Mouse (Mus musculus) hindbrain, embryonic 15.5 days (tissue): ENCODE measurements at regions not wholly inside any gene's neighbourhood (a gene's known extent, or its start where the extent isn't known, plus 50 kb on each side); places are given as distances from the start of the nearest gene placed in this dataset.

Experiments
- ATAC-seq: fragments of 200-750 bp; cut with Nextera tagmentation; 2 replicates; pipeline ENCODE4 v1.8.0; 2017; ENCODE audit warnings: low read depth, moderate number of reproducible peaks, moderate TSS enrichment; ENCODE audit not compliant: low FRiP score
- H3K27ac ChIP-seq: fragments of 300-500 bp; sonication (generic); replicated peaks from 2 replicates; pipeline ENCODE4 v1.5.1; 2015; ENCODE audit warnings: mild to moderate bottlenecking, inconsistent platforms
- H3K27me3 ChIP-seq: fragments of 300-500 bp; sonication (generic); 2 replicates; pipeline ENCODE4 v1.6.1; 2015; ENCODE audit warnings: control low read depth, inconsistent platforms
- H3K36me3 ChIP-seq: fragments of 300-500 bp; sonication (generic); 2 replicates; pipeline ENCODE4 v1.6.1; 2015; ENCODE audit warnings: control low read depth, inconsistent platforms
- H3K4me1 ChIP-seq: fragments of 300-500 bp; sonication (generic); replicated peaks from 2 replicates; pipeline ENCODE4 v1.6.1; 2015; ENCODE audit warnings: control low read depth, inconsistent platforms
- H3K4me2 ChIP-seq: fragments of 300-500 bp; sonication (generic); 2 replicates; pipeline ENCODE4 v1.6.1; 2015; ENCODE audit warnings: moderate library complexity, mild to moderate bottlenecking, inconsistent platforms
- H3K4me3 ChIP-seq: fragments of 300-500 bp; sonication (generic); 2 replicates; pipeline ENCODE4 v1.5.1; 2015; ENCODE audit warnings: mild to moderate bottlenecking, inconsistent platforms
- H3K9ac ChIP-seq: fragments of 300-500 bp; sonication (generic); 2 replicates; pipeline ENCODE4 v1.6.1; 2015; ENCODE audit warnings: inconsistent platforms
- H3K9me3 ChIP-seq: fragments of 300-500 bp; sonication (generic); 2 replicates; pipeline ENCODE4 v1.6.1; 2016; ENCODE audit warnings: control low read depth, inconsistent platforms
- WGBS: fragments of 180-500 bp; shearing (Covaris S2); methylation state at CpG from one replicate; pipeline ENCODE4 v1.1.7; 2015; 5-methylcytosine and 5-hydroxymethylcytosine counted together

GRCm38 (mm10) chr4:150712856-150713255 lies 60.9 kb upstream of the Slc45a1 start:
- no peak overlapping the region for H3K4me3 ChIP-seq
- H3K9me3 ChIP-seq = no peaks in the 10 kb centered on the region
- no peak overlapping the region for H3K4me2 ChIP-seq
- H3K27me3 ChIP-seq = no peaks in the 10 kb centered on the region
- H3K27ac ChIP-seq = no peak overlapping the region; the same call in 1 of the 2 replicates
- H3K4me1 ChIP-seq = peaks cover 20% of the 10 kb centered on the region
- 64% methylated on average over 10 of the region's 10 CpGs for WGBS
- no peaks in the 10 kb centered on the region for H3K36me3 ChIP-seq
- no peak overlapping the region for H3K9ac ChIP-seq
- no peak for ATAC-seq

DNA sequence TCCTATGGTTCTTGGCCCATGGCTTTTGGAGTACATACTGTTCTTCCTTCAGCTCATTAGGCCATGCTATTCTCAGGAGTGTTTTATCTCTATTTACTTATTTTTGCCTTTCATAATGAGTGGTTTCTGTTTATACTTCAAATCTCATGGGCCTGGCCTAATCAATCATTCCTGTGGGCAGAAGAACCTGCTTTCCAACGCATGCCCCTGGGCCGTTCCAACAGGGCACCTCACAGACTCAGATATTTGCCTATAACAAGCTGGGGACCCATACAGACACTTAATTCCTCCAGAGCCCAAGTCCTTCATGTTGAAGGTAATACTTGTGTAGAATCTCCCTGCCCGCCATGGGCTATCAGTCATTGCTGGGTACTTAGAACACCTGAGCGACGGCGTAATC lies 59.7 kb upstream of the Slc45a1 start:
- Histone ChIP-seq H3K4me3 (no peak overlapping the region), H3K4me1 (peaks cover 25% of the 10 kb centered on the region)
- WGBS = 91% methylated on average over 6 of the region's 6 CpGs

GRCm38 (mm10) chr4:150709391-150710130 lies 57.6 kb upstream of the Slc45a1 start:
- Histone ChIP-seq H3K4me3 (no peak overlapping the region), H3K27ac (no peak overlapping the region), H3K4me2 (no peak overlapping the region), H3K27me3 (no peaks in the 10 kb centered on the region), H3K36me3 (no peaks in the 10 kb centered on the region), H3K4me1 (peaks cover 25% of the 10 kb centered on the region), H3K9ac (no peak overlapping the region), H3K9me3 (no peaks in the 10 kb centered on the region)
- WGBS = 22% methylated on average over 11 of the region's 11 CpGs
- ATAC-seq = no peak

More for the DNA sequence above, 59.7 kb upstream of the Slc45a1 start:
- H3K9ac ChIP-seq = no peak overlapping the region
- H3K27ac ChIP-seq = no peak overlapping the region
- H3K27me3 ChIP-seq = no peaks in the 10 kb centered on the region
- no peak for ATAC-seq
- H3K4me2 ChIP-seq = no peak overlapping the region
- H3K9me3 ChIP-seq = no peaks in the 10 kb centered on the region
- H3K36me3 ChIP-seq = no peaks in the 10 kb centered on the region

GRCm38 (mm10) chr4:150708572-150708984 lies 56.6 kb upstream of the Slc45a1 start:
- Histone ChIP-seq H3K4me2 (no peak overlapping the region), H3K4me1 (peaks cover 25% of the 10 kb centered on the region), H3K9ac (no peak overlapping the region), H3K27me3 (no peaks in the 10 kb centered on the region), H3K9me3 (no peaks in the 10 kb centered on the region), H3K36me3 (no peaks in the 10 kb centered on the region), H3K27ac (no peak overlapping the region), H3K4me3 (no peak overlapping the region)
- 77% methylated on average over 4 of the region's 4 CpGs for WGBS
- ATAC-seq = no peak

DNA sequence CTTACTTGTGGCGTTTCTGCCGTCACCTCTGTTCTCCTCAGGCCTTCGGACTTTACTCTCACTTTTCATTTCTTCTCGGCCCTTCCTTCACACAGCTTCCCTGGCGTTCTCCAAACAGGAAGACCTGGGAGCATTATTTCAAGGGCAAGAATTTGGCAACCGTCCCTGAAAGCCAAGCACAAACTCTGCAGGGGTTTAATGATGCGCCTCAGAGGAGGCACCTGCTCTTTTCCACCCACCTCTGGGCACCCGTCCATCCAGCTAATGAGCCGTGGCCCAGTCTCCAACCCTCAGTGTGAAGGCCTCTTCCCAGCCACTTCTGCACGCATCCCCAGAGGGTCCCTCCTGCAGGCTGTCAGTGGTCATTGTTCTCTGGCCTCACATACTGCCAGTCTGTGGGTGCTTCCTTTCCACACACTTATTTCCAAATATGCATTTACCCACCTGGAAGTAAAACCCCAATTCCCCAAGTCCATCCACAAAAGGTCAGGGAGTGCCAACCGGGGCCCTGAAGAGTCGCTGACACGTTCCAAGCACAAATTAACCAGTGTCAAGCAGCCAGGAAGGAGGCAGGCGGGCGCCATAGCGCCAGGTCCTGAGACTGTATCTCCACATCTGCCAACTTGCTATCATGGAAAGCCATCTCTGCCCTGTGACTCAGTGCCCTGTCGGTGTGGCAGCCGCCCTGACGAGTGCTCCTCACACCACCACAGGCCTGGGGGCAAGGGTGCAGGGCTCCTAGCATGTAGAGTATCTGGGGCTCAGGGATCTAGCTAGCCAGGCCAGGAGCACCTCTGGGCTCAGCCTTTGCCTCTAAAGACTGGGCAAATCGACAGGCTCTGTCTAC lies 56.0 kb upstream of the Slc45a1 start:
- ATAC-seq = peak; percentile 76; the same call in 1 of the 2 replicates
- Histone ChIP-seq H3K4me1 (peaks cover 22% of the 10 kb centered on the region), H3K4me2 (no peak overlapping the region), H3K36me3 (no peaks in the 10 kb centered on the region), H3K9me3 (no peaks in the 10 kb centered on the region), H3K4me3 (no peak overlapping the region), H3K27ac (0 out of 2 replicates have a peak overlapping the region, but pooled peaks have one; percentile 16), H3K9ac (no peak overlapping the region), H3K27me3 (no peaks in the 10 kb centered on the region)
- 53% methylated on average over 20 of the region's 20 CpGs for WGBS

GRCm38 (mm10) chr4:150706793-150707724 lies 55.1 kb upstream of the Slc45a1 start:
- 0 out of 2 replicates have a peak overlapping the region, but pooled peaks have one; percentile 16 for H3K27ac ChIP-seq
- 70% methylated on average over 19 of the region's 19 CpGs for WGBS
- H3K4me3 ChIP-seq = no peak overlapping the region
- no peaks in the 10 kb centered on the region for H3K27me3 ChIP-seq
- H3K36me3 ChIP-seq = no peaks in the 10 kb centered on the region
- H3K4me2 ChIP-seq = no peak overlapping the region
- peaks cover 22% of the 10 kb centered on the region for H3K4me1 ChIP-seq
- no peak for ATAC-seq
- no peak overlapping the region for H3K9ac ChIP-seq
- no peaks in the 10 kb centered on the region for H3K9me3 ChIP-seq

- H3K4me1 ChIP-seq = peaks cover 22% of the 10 kb centered on the region
- H3K4me3 ChIP-seq = no peak overlapping the region
- no peaks in the 10 kb centered on the region for H3K27me3 ChIP-seq
- WGBS = 93% methylated on average over 7 of the region's 7 CpGs
- no peak overlapping the region for H3K4me2 ChIP-seq
- H3K27ac ChIP-seq = no peak overlapping the region
- no peaks in the 10 kb centered on the region for H3K9me3 ChIP-seq
- no peak for ATAC-seq
- H3K9ac ChIP-seq = no peak overlapping the region
- H3K36me3 ChIP-seq = no peaks in the 10 kb centered on the region
Measured at GRCm38 (mm10) chr4:150706291-150706690, 54.3 kb upstream of the Slc45a1 start.

- 93% methylated on average over 5 of the region's 5 CpGs for WGBS
- ATAC-seq = no peak
Measured at GRCm38 (mm10) chr4:150703266-150703665, 51.3 kb upstream of the Slc45a1 start.

More at GRCm38 (mm10) chr4:150703266-150703665, 51.3 kb upstream of the Slc45a1 start:
- Histone ChIP-seq H3K4me1 (peaks cover 13% of the 10 kb centered on the region), H3K9me3 (no peaks in the 10 kb centered on the region), H3K9ac (no peak overlapping the region), H3K36me3 (no peaks in the 10 kb centered on the region), H3K27me3 (no peaks in the 10 kb centered on the region), H3K4me3 (no peak overlapping the region), H3K27ac (no peak overlapping the region), H3K4me2 (no peak overlapping the region)
